Mouse (Mus musculus) embryonic facial prominence, embryonic 11.5 days (tissue): Measurements from ENCODE around the gene Endov. TPM values are rescaled to one million over a fixed set of nuclear protein-coding genes. Genes with fewer than 3 reads are reported as not detected.

Experiments
- ATAC-seq: fragments of 200-750 bp; cut with Nextera tagmentation; replicated peaks from 2 replicates; pipeline ENCODE4 v1.8.0; 2017; ENCODE audit warnings: low read depth; ENCODE audit not compliant: insufficient number of reproducible peaks, low FRiP score, low TSS enrichment
- DNase-seq: peaks from one replicate; pipeline ENCODE4 v3.0.0-alpha.2; 2015; ENCODE audit warnings: low spot score
- H3K27ac ChIP-seq: fragments of 300-500 bp; sonication (generic); replicated peaks from 2 replicates; pipeline ENCODE4 v1.5.1; 2014; ENCODE audit warnings: mild to moderate bottlenecking, low read depth, low read length, control low read depth
- H3K27me3 ChIP-seq: fragments of 300-500 bp; sonication (generic); 2 replicates; pipeline ENCODE4 v1.6.1; 2014; ENCODE audit warnings: mild to moderate bottlenecking, low read length, moderate library complexity, mixed read lengths; ENCODE audit not compliant: control insufficient read depth, insufficient read depth
- H3K36me3 ChIP-seq: fragments of 300-500 bp; sonication (generic); replicated peaks from 2 replicates; pipeline ENCODE4 v1.6.1; 2014; ENCODE audit warnings: low read depth, mild to moderate bottlenecking, low read length, moderate library complexity, mixed read lengths; ENCODE audit not compliant: control insufficient read depth, insufficient read depth
- H3K4me1 ChIP-seq: fragments of 300-500 bp; sonication (generic); 2 replicates; pipeline ENCODE4 v1.6.1; 2014; ENCODE audit warnings: low read length, mixed read lengths; ENCODE audit not compliant: control insufficient read depth, insufficient read depth
- H3K4me2 ChIP-seq: fragments of 300-500 bp; sonication (generic); 2 replicates; pipeline ENCODE4 v1.6.1; 2014; ENCODE audit warnings: low read depth, mild to moderate bottlenecking, control low read depth, low read length, moderate library complexity
- H3K4me3 ChIP-seq: fragments of 300-500 bp; sonication (generic); 2 replicates; pipeline ENCODE4 v1.5.1; 2014; ENCODE audit warnings: low read depth, low read length, control low read depth
- H3K9ac ChIP-seq: fragments of 300-500 bp; sonication (generic); replicated peaks from 2 replicates; pipeline ENCODE4 v1.6.1; 2014; ENCODE audit warnings: mild to moderate bottlenecking, control low read depth, low read length
- H3K9me3 ChIP-seq: fragments of 300-500 bp; sonication (generic); replicated peaks from 2 replicates; pipeline ENCODE4 v1.6.1; 2016; ENCODE audit warnings: mild to moderate bottlenecking, low read length, inconsistent platforms, mixed read lengths; ENCODE audit not compliant: control insufficient read depth
- WGBS: fragments of 180-500 bp; shearing (Covaris S2); extraction: QIAGEN DNeasy Blood & Tissue Kit; methylation state at CpG from one replicate; pipeline ENCODE4 v1.1.7; 2014; 5-methylcytosine and 5-hydroxymethylcytosine counted together
- polyA plus RNA-seq: library from polyadenylated mRNA; unstranded; fragments of >200 nt; fragmentation: Nextera tagmentation; extraction: Ambion mirVana; gene quantifications from 2 replicates; pipeline ENCODE4 v1.2.1, GENCODE M21; 2014

The Endov gene
- polyA plus RNA-seq, 1 experiment from 2014 or later, result 12.4 TPM

DNA sequence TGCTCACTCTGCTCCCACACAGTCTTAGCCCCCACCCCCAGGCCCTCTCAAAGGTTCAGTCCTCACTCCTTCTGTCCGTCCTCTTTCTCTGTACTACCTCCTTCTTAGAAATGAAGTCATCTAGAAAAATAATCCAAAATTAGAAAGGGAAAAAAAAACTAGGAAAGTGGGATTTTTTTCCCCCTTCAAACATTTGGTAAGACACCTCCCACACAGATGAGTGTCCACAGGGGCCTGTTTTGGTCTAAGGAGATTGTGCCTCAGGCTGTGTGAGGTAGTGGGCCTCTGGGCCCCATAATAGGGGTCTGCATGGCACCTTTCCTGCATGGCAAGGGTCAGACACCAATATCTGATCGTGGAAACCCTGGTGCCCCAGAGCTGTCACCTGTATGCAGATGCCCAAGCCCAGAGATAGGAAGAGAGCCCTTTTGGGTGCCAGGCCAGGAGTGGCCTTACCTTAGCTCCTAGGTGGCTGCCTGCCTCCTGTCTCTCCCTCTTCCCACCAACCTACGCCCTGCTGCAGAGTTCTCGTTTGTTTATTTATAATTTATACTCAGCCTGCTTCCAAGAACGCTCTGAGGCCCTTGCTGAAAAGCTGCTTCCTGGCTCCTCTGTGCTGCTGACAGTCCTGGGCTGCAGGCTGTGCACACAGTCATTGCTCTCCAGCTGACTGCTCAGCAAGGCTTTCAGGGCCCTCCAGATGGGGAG, 29.0 kb downstream of the Endov start:
- Histone ChIP-seq H3K27me3 (no peaks in the 10 kb centered on the region; the same call in 1 of the 2 replicates), H3K36me3 (no peaks in the 10 kb centered on the region), H3K4me2 (no peak overlapping the region), H3K4me1 (no peaks in the 10 kb centered on the region), H3K4me3 (no peak overlapping the region), H3K27ac (no peak overlapping the region), H3K9me3 (no peaks in the 10 kb centered on the region), H3K9ac (no peak overlapping the region)
- DNase-seq (no peak), ATAC-seq (no peak)
- WGBS, result 68% methylated on average over 5 of the region's 5 CpGs

DNA sequence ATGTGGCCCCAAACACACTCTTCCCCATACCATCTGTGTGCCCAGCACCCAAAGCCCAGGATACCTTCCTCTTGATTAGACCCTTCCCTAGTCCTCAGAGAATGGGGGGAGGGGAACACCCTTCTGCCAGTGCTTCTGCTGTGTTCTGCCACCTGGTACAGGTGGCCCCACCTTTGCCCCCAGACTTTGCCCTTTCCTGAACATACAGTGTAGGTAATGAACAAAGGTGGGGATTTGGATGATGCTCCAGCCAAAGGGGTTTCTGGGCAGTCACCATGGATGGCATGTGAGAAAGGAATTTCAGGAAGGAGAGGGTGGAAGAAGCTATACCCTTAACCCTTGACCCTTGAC, 29.5 kb downstream of the Endov start:
- Histone ChIP-seq H3K4me3 (no peak overlapping the region), H3K9me3 (no peaks in the 10 kb centered on the region), H3K27ac (no peak overlapping the region), H3K4me1 (no peaks in the 10 kb centered on the region), H3K9ac (no peak overlapping the region), H3K4me2 (no peak overlapping the region), H3K27me3 (no peaks in the 10 kb centered on the region; the same call in 1 of the 2 replicates), H3K36me3 (no peaks in the 10 kb centered on the region)
- no peak for DNase-seq
- no peak for ATAC-seq

DNA sequence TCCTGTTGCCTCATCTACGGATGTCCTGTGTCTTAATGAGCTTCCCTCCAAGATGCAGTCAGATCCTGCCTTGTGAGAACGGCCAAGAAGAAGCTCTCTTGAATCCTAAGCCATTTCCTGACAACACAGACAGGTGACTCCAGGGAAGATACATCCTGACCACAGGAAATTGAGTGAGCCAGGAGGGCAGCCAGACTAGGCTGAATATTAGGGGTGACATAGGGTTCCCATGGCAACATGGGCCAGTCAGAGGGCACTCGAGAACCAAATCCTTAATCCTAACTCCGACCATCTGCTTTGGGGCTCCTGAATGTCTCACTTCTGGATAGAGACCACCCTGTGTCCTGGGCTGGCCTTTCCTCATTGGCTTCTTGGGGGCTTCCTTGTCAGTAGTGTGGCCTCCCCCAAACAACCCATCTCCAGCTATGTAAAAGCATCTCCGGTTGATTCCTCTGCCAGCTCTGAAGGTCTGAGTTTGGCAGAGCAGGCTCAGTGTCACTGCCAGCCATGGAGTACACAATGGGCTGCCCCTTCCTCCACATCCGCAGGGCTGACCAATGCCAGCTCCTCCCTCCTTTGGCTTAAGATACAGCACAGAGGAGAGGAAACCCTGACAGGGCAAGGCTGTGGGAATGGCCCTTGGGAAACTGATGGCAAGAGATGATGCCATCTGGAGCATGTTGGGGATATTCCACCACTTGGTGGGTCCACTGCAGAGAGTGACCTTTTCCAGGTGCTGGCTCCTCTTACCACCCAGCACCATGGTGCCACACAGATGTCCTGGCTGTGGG, 31.0 kb downstream of the Endov start:
- Histone ChIP-seq H3K27ac (no peak overlapping the region), H3K9ac (no peak overlapping the region), H3K4me3 (no peak overlapping the region), H3K36me3 (no peaks in the 10 kb centered on the region), H3K27me3 (no peaks in the 10 kb centered on the region), H3K9me3 (no peaks in the 10 kb centered on the region), H3K4me1 (no peaks in the 10 kb centered on the region), H3K4me2 (no peak overlapping the region)
- ATAC-seq (no peak), DNase-seq (no peak)
- 80% methylated on average over 6 of the region's 6 CpGs for WGBS

DNA sequence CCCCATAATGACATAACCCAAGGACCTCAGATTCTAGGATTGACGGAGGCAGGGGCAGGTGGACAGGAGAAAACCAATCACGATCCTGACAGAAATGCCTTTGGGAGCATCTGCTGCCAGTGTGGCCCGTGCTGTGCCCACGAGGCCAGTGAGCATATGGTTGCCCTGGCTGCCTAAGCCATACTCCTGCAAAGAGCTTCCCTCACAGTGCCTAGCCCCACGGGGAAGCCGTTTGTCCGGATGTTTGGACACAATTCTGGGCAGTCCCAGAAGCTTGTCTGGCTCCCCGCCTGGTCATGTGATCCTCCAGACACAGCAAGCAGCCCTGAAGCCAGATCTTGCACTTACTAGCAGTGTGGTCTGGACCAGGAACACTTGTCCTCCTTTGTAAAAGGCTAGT, 31.6 kb downstream of the Endov start:
- Histone ChIP-seq H3K36me3 (no peaks in the 10 kb centered on the region), H3K9ac (no peak overlapping the region), H3K9me3 (no peaks in the 10 kb centered on the region), H3K4me2 (no peak overlapping the region), H3K4me3 (no peak overlapping the region), H3K27me3 (no peaks in the 10 kb centered on the region), H3K4me1 (no peaks in the 10 kb centered on the region), H3K27ac (no peak overlapping the region)
- DNase-seq, result no peak
- ATAC-seq, result no peak
- 84% methylated on average over 8 of the region's 8 CpGs for WGBS

DNA sequence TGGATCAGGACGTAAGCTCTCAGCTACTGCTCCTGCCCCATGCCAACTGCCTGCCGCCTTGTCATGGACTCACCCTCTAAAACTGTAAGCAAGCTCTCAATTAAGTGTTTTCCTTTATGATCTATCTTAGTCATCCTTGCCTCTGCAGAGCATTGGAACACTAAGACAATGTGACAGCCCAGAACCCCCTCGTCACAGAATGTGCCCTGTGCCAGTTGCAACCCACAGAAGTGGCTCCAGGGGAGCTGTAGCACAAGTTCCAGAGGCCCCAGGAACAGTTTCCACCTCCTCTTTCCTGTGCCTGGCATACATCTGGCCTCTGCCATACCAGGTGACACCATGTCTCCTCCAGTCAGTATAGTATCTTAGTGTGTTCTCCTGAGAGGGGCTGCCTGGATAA, 32.2 kb downstream of the Endov start:
- Histone ChIP-seq H3K36me3 (no peaks in the 10 kb centered on the region), H3K27me3 (no peaks in the 10 kb centered on the region), H3K9ac (no peak overlapping the region), H3K4me3 (no peak overlapping the region), H3K9me3 (no peaks in the 10 kb centered on the region), H3K4me1 (no peaks in the 10 kb centered on the region), H3K4me2 (no peak overlapping the region), H3K27ac (no peak overlapping the region)
- WGBS, result 91% methylated on average over 3 of the region's 3 CpGs
- DNase-seq (no peak), ATAC-seq (no peak)

DNA sequence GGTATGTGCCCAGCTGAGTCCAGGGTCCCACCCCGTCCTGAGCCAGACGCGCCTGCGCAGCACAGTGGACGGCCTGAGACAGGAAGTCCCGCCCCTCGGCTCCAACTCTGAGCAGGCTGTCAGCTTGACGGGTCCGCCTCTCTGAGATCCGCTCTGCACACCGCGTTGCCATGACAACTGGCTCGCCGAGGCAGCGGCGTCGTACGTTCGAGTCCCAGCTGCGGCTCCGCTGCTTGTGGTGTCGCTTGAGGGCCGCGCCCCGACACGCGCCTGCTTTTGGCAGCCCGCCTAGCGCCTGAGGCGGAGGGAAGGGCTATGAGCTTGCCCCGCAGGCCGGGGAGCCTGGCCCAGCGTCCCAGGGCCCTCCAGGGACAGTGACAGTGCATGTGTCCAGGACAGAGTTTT, 33.4 kb downstream of the Endov start:
- WGBS, result 2% methylated on average over 33 of the region's 33 CpGs
- Histone ChIP-seq H3K4me3 (peak overlapping the region; percentile 28), H3K9ac (peak overlapping the region; percentile 35), H3K27ac (no peak overlapping the region), H3K27me3 (no peaks in the 10 kb centered on the region), H3K36me3 (no peaks in the 10 kb centered on the region), H3K4me1 (no peaks in the 10 kb centered on the region), H3K4me2 (peak overlapping the region; percentile 50), H3K9me3 (no peaks in the 10 kb centered on the region)
- ATAC-seq, result peak; percentile 96
- DNase-seq, result peak; percentile 96

DNA sequence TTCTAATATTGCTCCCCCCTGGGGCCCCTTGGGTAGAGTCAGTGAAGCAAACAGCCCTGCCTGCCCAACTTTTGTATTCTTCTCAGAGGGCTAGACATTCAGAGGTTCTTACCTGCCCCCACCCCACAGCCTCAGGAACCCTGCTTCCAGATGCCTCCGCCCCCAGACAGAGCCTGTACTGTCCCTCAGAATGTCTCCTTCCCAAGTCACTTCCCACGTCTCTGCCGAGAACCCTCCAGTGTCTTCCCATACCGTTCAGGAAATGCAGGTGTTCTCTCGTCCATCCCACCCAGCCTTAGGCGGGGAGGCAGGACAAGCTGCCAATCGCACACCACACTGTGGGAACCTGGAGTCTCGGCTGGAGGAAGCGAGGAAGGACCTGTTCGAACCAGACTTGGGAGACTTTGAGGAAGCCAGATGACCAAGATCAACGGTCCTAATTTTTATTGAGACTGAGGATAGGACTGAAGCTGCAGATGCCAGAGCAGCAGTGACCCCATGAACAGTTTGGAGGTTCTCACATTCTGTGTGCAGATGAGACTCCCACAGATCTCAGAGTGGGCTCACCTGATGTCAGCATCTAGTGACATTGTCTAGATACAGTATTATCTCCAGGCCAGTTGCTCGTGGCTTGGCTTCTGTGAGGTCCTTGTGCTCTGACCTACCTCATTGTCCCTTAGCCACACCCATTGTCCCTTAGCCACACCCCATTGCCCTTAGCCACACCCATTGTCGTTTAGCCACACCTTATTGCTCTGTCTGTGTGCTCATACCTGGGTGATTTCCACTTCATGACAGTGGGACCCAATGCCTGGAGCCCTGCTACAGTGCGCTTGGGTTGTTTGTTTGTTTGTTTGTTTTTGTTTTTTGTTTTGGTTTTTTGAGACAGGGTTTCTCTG, 35.2 kb downstream of the Endov start:
- Histone ChIP-seq H3K4me1 (no peaks in the 10 kb centered on the region), H3K27me3 (no peaks in the 10 kb centered on the region), H3K36me3 (no peaks in the 10 kb centered on the region), H3K9ac (no peak overlapping the region), H3K4me3 (no peak overlapping the region), H3K27ac (no peak overlapping the region), H3K9me3 (no peaks in the 10 kb centered on the region), H3K4me2 (no peak overlapping the region)
- 84% methylated on average over 14 of the region's 14 CpGs for WGBS
- ATAC-seq, result no peak
- no peak for DNase-seq
